Mouse (Mus musculus) limb, embryonic 11.5 days (tissue): ENCODE results near the gene Efhd2. TPM values are rescaled to one million over a fixed set of nuclear protein-coding genes. Genes with fewer than 3 reads are reported as not detected.

Experiments used
- ATAC-seq: fragments of 200-750 bp; cut with Nextera tagmentation; 2 replicates; pipeline ENCODE4 v1.8.0; 2017; ENCODE audit warnings: low read depth; ENCODE audit not compliant: insufficient number of reproducible peaks, low FRiP score, low TSS enrichment
- DNase-seq: peaks from one replicate; pipeline ENCODE4 v3.0.0-alpha.2; 2015; ENCODE audit warnings: low spot score
- H3K27ac ChIP-seq: fragments of 300-500 bp; sonication (generic); replicated peaks from 2 replicates; pipeline ENCODE4 v1.5.1; 2014; ENCODE audit warnings: low read depth, mild to moderate bottlenecking, low read length
- H3K27me3 ChIP-seq: fragments of 300-500 bp; sonication (generic); 2 replicates; pipeline ENCODE4 v1.6.1; 2014; ENCODE audit warnings: mild to moderate bottlenecking, low read length, mixed read lengths; ENCODE audit not compliant: control insufficient read depth, insufficient read depth
- H3K36me3 ChIP-seq: fragments of 300-500 bp; sonication (generic); 2 replicates; pipeline ENCODE4 v1.6.1; 2014; ENCODE audit warnings: mild to moderate bottlenecking, low read length, moderate library complexity, mixed read lengths; ENCODE audit not compliant: control insufficient read depth, insufficient read depth
- H3K4me1 ChIP-seq: fragments of 300-500 bp; sonication (generic); 2 replicates; pipeline ENCODE4 v1.6.1; 2014; ENCODE audit warnings: low read length, mixed read lengths; ENCODE audit not compliant: control insufficient read depth, insufficient read depth
- H3K4me2 ChIP-seq: fragments of 300-500 bp; sonication (generic); 2 replicates; pipeline ENCODE4 v1.6.1; 2014; ENCODE audit warnings: low read depth, mild to moderate bottlenecking, moderate library complexity; ENCODE audit not compliant: severe bottlenecking
- H3K4me3 ChIP-seq: fragments of 300-500 bp; sonication (generic); 2 replicates; pipeline ENCODE4 v1.5.1; 2014; ENCODE audit warnings: low read depth, low read length
- H3K9ac ChIP-seq: fragments of 300-500 bp; sonication (generic); 2 replicates; pipeline ENCODE4 v1.6.1; 2014; ENCODE audit warnings: mild to moderate bottlenecking, low read length
- H3K9me3 ChIP-seq: fragments of 300-500 bp; sonication (generic); 2 replicates; pipeline ENCODE4 v1.6.1; 2016; ENCODE audit warnings: low read length; ENCODE audit not compliant: control insufficient read depth
- WGBS: fragments of 180-500 bp; shearing (Covaris S2); extraction: QIAGEN DNeasy Blood & Tissue Kit; methylation state at CpG from one replicate; pipeline ENCODE4 v1.1.7; 2014; 5-methylcytosine and 5-hydroxymethylcytosine counted together
- polyA plus RNA-seq: library from polyadenylated mRNA; unstranded; fragments of >200 nt; fragmentation: Nextera tagmentation; extraction: Ambion mirVana; gene quantifications from 2 replicates; pipeline ENCODE4 v1.2.1, GENCODE M21; 2014

Gene Efhd2
- polyA plus RNA-seq, 1 experiment from 2014 or later = 19.8 TPM

GRCm38 (mm10) chr4:141867498-141867897, 7.2 kb downstream of the Efhd2 start:
- Histone ChIP-seq H3K9me3 (no peaks in the 10 kb centered on the region), H3K4me2 (no peak overlapping the region), H3K27ac (no peak overlapping the region), H3K27me3 (no peaks in the 10 kb centered on the region), H3K9ac (no peak overlapping the region), H3K36me3 (no peaks in the 10 kb centered on the region), H3K4me1 (peaks cover 3% of the 10 kb centered on the region; the same call in 1 of the 2 replicates), H3K4me3 (no peak overlapping the region)
- no peak for DNase-seq
- WGBS = 51% methylated on average over 4 of the region's 4 CpGs
- ATAC-seq = no peak

GRCm38 (mm10) chr4:141866933-141867490, 7.7 kb downstream of the Efhd2 start:
- no peak overlapping the region for H3K9ac ChIP-seq
- no peak overlapping the region for H3K27ac ChIP-seq
- H3K4me3 ChIP-seq = no peak overlapping the region
- no peaks in the 10 kb centered on the region for H3K27me3 ChIP-seq
- ATAC-seq (no peak), DNase-seq (no peak)
- H3K9me3 ChIP-seq = no peaks in the 10 kb centered on the region
- 42% methylated on average over 10 of the region's 10 CpGs for WGBS
- H3K4me1 ChIP-seq = peaks cover 2% of the 10 kb centered on the region; the same call in 1 of the 2 replicates
- H3K4me2 ChIP-seq = no peak overlapping the region
- H3K36me3 ChIP-seq = no peaks in the 10 kb centered on the region

- DNase-seq (no peak), ATAC-seq (no peak)
- no peaks in the 10 kb centered on the region for H3K4me1 ChIP-seq
- H3K9ac ChIP-seq = no peak overlapping the region
- no peak overlapping the region for H3K4me2 ChIP-seq
- no peak overlapping the region for H3K27ac ChIP-seq
- H3K4me3 ChIP-seq = no peak overlapping the region
- no peaks in the 10 kb centered on the region for H3K27me3 ChIP-seq
- H3K9me3 ChIP-seq = no peaks in the 10 kb centered on the region
- 87% methylated on average over 5 of the region's 5 CpGs for WGBS
- no peaks in the 10 kb centered on the region; the same call in 1 of the 2 replicates for H3K36me3 ChIP-seq
These were observed 9.1 kb downstream of the Efhd2 start for GRCm38 (mm10) chr4:141865600-141865999.

- Histone ChIP-seq H3K4me2 (no peak overlapping the region), H3K4me1 (no peaks in the 10 kb centered on the region), H3K9ac (no peak overlapping the region), H3K4me3 (no peak overlapping the region), H3K27ac (no peak overlapping the region), H3K27me3 (no peaks in the 10 kb centered on the region), H3K9me3 (no peaks in the 10 kb centered on the region), H3K36me3 (no peaks in the 10 kb centered on the region; the same call in 1 of the 2 replicates)
- WGBS = 93% methylated on average over 5 of the region's 5 CpGs
- DNase-seq = no peak
- no peak for ATAC-seq
These were observed 9.7 kb downstream of the Efhd2 start for GRCm38 (mm10) chr4:141865006-141865405.

- 96% methylated on average over 8 of the region's 8 CpGs for WGBS
- Histone ChIP-seq H3K4me1 (no peaks in the 10 kb centered on the region), H3K27me3 (no peaks in the 10 kb centered on the region), H3K36me3 (peaks cover 2% of the 10 kb centered on the region; the same call in 1 of the 2 replicates), H3K27ac (no peak overlapping the region), H3K9ac (no peak overlapping the region), H3K9me3 (no peaks in the 10 kb centered on the region), H3K4me3 (no peak overlapping the region), H3K4me2 (no peak overlapping the region)
- ATAC-seq = no peak
- DNase-seq = no peak
These were observed 10.2 kb downstream of the Efhd2 start for GRCm38 (mm10) chr4:141864506-141864905.

- ATAC-seq (no peak), DNase-seq (no peak)
- Histone ChIP-seq H3K4me2 (no peak overlapping the region), H3K4me1 (no peaks in the 10 kb centered on the region), H3K36me3 (peaks cover 2% of the 10 kb centered on the region; the same call in 1 of the 2 replicates), H3K9ac (peak overlapping the region; percentile 27; the same call in 1 of the 2 replicates), H3K27ac (no peak overlapping the region), H3K9me3 (no peaks in the 10 kb centered on the region), H3K4me3 (no peak overlapping the region), H3K27me3 (no peaks in the 10 kb centered on the region)
- 90% methylated on average over 7 of the region's 7 CpGs for WGBS
These were observed 10.9 kb downstream of the Efhd2 start for GRCm38 (mm10) chr4:141863726-141864280.

GRCm38 (mm10) chr4:141862867-141863266, 11.9 kb downstream of the Efhd2 start:
- WGBS = 80% methylated on average over 5 of the region's 5 CpGs

GRCm38 (mm10) chr4:141861591-141862295, 13.0 kb downstream of the Efhd2 start:
- 87% methylated on average over 17 of the region's 17 CpGs for WGBS

More at GRCm38 (mm10) chr4:141862867-141863266, 11.9 kb downstream of the Efhd2 start:
- Histone ChIP-seq H3K36me3 (peaks cover 2% of the 10 kb centered on the region; the same call in 1 of the 2 replicates), H3K27me3 (no peaks in the 10 kb centered on the region), H3K9ac (no peak overlapping the region), H3K4me2 (no peak overlapping the region), H3K9me3 (no peaks in the 10 kb centered on the region), H3K4me3 (no peak overlapping the region), H3K27ac (no peak overlapping the region), H3K4me1 (no peaks in the 10 kb centered on the region)
- no peak for DNase-seq
- no peak for ATAC-seq

More at GRCm38 (mm10) chr4:141861591-141862295, 13.0 kb downstream of the Efhd2 start:
- DNase-seq (no peak), ATAC-seq (no peak)
- Histone ChIP-seq H3K36me3 (peaks cover 2% of the 10 kb centered on the region; the same call in 1 of the 2 replicates), H3K9ac (no peak overlapping the region), H3K27ac (no peak overlapping the region), H3K4me3 (no peak overlapping the region), H3K9me3 (no peaks in the 10 kb centered on the region), H3K4me2 (no peak overlapping the region), H3K27me3 (no peaks in the 10 kb centered on the region), H3K4me1 (no peaks in the 10 kb centered on the region)
